Mouse (Mus musculus): ENCODE data around the gene Nr6a1.

DNA sequence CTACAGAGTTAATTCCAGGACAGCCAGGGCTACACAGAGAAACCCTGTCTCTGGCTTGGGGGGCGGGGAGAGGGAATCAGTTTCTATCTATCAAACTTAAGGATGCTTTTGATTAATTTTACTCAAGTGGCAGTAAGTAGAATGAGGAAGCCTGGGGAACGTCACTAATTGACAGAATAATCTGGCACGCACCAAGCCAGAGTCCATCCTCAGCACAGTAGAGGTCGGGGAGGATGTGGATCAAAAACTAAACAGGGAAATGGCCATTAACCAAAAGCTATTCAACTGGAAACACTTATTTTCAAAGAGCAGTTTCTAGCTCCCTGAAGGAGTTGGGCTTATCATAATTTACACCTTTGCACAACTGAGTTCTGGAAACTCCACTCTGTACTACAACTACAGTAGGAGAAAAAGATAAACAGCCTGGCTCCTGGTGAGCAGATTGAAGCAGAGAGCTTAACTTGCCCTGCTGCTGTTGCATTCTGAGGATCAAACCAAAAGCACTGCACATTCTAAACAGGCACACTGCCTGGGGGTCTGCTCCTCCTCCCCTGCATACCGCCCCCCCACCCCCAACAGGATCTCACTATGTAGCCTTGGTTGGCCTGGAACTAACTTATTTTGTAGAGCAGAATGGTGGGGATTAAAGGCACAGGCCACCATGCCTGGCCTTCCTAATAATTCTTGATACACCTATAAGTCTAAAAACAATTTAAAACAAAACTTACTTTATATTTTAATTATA, 141.1 kb downstream of the Nr6a1 start:
- TF ChIP-seq POLR2A (IDR thresholded peaks at IDR 0.05; ENCODE audit: insufficient read depth, low read depth, low read length) (no peak), CTCF (IDR thresholded peaks at IDR 0.05; ENCODE audit: insufficient read depth, low read depth, low read length) (no peak)
